19 mouse cellular contexts compared by ENCODE assay signal in the genomic region with DNA sequence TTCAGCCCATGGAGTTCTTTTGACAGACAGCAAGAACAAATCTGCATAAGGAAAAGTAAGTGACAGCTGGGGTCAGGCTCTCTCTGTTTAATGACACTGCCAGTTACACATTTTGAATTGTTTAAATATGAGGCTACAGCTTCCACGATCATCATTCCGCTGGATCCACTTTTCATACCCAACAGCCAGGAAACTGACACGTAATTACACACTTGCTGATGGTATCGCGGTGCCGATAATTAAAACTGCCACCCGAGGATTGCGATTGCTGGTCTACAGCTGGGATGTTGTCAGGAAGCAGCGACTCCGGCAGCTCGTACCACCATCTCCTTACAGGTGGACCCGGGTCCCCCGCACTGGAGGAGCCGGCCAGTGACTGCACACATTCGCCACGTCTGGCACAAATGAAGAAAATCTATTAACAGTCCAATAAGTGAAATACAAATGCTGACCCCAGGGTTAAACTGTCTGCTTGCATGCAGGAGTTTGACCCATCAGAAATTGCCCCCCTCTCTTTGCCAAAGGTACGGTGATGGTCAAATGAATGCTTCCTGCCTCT.
A peak's percentile ranks its signal among the peaks of the same experiment; 100 is the strongest.
DNase-seq lines count a peak whose midpoint lies in the region; ATAC-seq lines count a peak whose summit lies in the region.
"Had no signal": no experiment of that assay in that cellular context is flagged by ENCODE, and none has a peak within 500 bp of the region (broad histone marks: within the 10 kb centered on the region; RNA-seq: fewer than 3 reads in every experiment).

No protein-coding gene starts in this region.

- H3K9ac ChIP-seq in heart, embryonic 12.5 days: no peak overlapping the region
- H3K9ac ChIP-seq in hindbrain, embryonic 15.5 days: no peak overlapping the region
- no peak overlapping the region for H3K9ac ChIP-seq in hindbrain, embryonic 12.5 days
- H3K9ac ChIP-seq in neural tube, embryonic 13.5 days: no peak overlapping the region
- no peak overlapping the region for H3K9ac ChIP-seq in neural tube, embryonic 15.5 days (replicated peaks)
- H3K9ac ChIP-seq: forebrain, postnatal 0 days; intestine, embryonic 15.5 days had no signal

- ATAC-seq in heart, embryonic 12.5 days (ENCODE audit: insufficient number of reproducible peaks, low FRiP score): no peak
- no peak for ATAC-seq in hindbrain, embryonic 15.5 days (ENCODE audit: low FRiP score, low read depth)
- ATAC-seq in hindbrain, embryonic 12.5 days (ENCODE audit: low FRiP score): no peak
- ATAC-seq in neural tube, embryonic 13.5 days (ENCODE audit: low read depth): no peak
- ATAC-seq in neural tube, embryonic 15.5 days (ENCODE audit: low FRiP score): no peak
- ATAC-seq: activated CD4-positive, CD25-positive, alpha-beta regulatory T cell, adult 4 months; forebrain, postnatal 0 days; intestine, embryonic 15.5 days; Patski had no signal

- no peaks in the 10 kb centered on the region for H3K36me3 ChIP-seq in heart, embryonic 12.5 days
- no peaks in the 10 kb centered on the region for H3K36me3 ChIP-seq in hindbrain, embryonic 15.5 days
- H3K36me3 ChIP-seq in hindbrain, embryonic 12.5 days: no peaks in the 10 kb centered on the region
- no peaks in the 10 kb centered on the region for H3K36me3 ChIP-seq in neural tube, embryonic 13.5 days
- H3K36me3 ChIP-seq in neural tube, embryonic 15.5 days: no peaks in the 10 kb centered on the region
- H3K36me3 ChIP-seq: embryonic facial prominence, embryonic 10.5 days; intestine, embryonic 15.5 days had no signal

- WGBS in heart, embryonic 12.5 days: 86% methylated on average over 17 of the region's 17 CpGs
- WGBS in hindbrain, embryonic 15.5 days: 36% methylated on average over 17 of the region's 17 CpGs
- WGBS in hindbrain, embryonic 12.5 days: 61% methylated on average over 17 of the region's 17 CpGs
- 53% methylated on average over 17 of the region's 17 CpGs for WGBS in neural tube, embryonic 13.5 days
- WGBS in neural tube, embryonic 15.5 days: 30% methylated on average over 17 of the region's 17 CpGs

- no peak overlapping the region for H3K4me3 ChIP-seq in heart, embryonic 12.5 days
- H3K4me3 ChIP-seq in hindbrain, embryonic 15.5 days: no peak overlapping the region
- H3K4me3 ChIP-seq in hindbrain, embryonic 12.5 days: no peak overlapping the region
- H3K4me3 ChIP-seq in neural tube, embryonic 13.5 days: no peak overlapping the region
- no peak overlapping the region for H3K4me3 ChIP-seq in neural tube, embryonic 15.5 days (replicated peaks)
- H3K4me3 ChIP-seq: embryonic facial prominence, embryonic 10.5 days; gastrocnemius, adult 2 months; intestine, embryonic 15.5 days had no signal

- DNase-seq in heart, adult 11 months: peak; percentile 65
- no peak for DNase-seq in neural tube, embryonic 10.5 days (ENCODE audit: extremely low spot score, low spot score)
- no peak for DNase-seq in layer of hippocampus, adult 9-11 months
- DNase-seq: adrenal gland, postnatal 14 days; cerebellum, adult 2 months; cerebellum, postnatal 10 days; forebrain, postnatal 0 days; gastrocnemius, adult 2 months; gastrocnemius, postnatal 25 days; kidney, adult 18-20 months had no signal

- no peaks in the 10 kb centered on the region for H3K9me3 ChIP-seq in heart, embryonic 12.5 days (replicated peaks)
- no peaks in the 10 kb centered on the region for H3K9me3 ChIP-seq in hindbrain, embryonic 15.5 days
- H3K9me3 ChIP-seq in hindbrain, embryonic 12.5 days (replicated peaks): no peaks in the 10 kb centered on the region
- H3K9me3 ChIP-seq in neural tube, embryonic 13.5 days: no peaks in the 10 kb centered on the region
- H3K9me3 ChIP-seq in neural tube, embryonic 15.5 days (replicated peaks): no peaks in the 10 kb centered on the region
- H3K9me3 ChIP-seq: embryonic facial prominence, embryonic 10.5 days; intestine, embryonic 15.5 days had no signal

- peaks cover 32% of the 10 kb centered on the region for H3K27me3 ChIP-seq in heart, embryonic 12.5 days (replicated peaks)
- H3K27me3 ChIP-seq in hindbrain, embryonic 15.5 days: no peaks in the 10 kb centered on the region
- H3K27me3 ChIP-seq in hindbrain, embryonic 12.5 days: peaks cover 3% of the 10 kb centered on the region; the same call in 1 of the 2 replicates
- H3K27me3 ChIP-seq in neural tube, embryonic 13.5 days: 0 out of 2 replicates have a peak, but pooled peaks cover 4% of the 10 kb centered on the region
- H3K27me3 ChIP-seq in neural tube, embryonic 15.5 days (replicated peaks): peaks cover 6% of the 10 kb centered on the region
- H3K27me3 ChIP-seq: intestine, embryonic 15.5 days; Patski had no signal

- no peaks in the 10 kb centered on the region for H3K4me1 ChIP-seq in heart, embryonic 12.5 days (replicated peaks)
- peaks cover 13% of the 10 kb centered on the region for H3K4me1 ChIP-seq in hindbrain, embryonic 15.5 days (replicated peaks)
- H3K4me1 ChIP-seq in hindbrain, embryonic 12.5 days: peaks cover 12% of the 10 kb centered on the region
- H3K4me1 ChIP-seq in neural tube, embryonic 13.5 days (replicated peaks): peaks cover 28% of the 10 kb centered on the region
- H3K4me1 ChIP-seq in neural tube, embryonic 15.5 days: peaks cover 29% of the 10 kb centered on the region

- H3K27ac ChIP-seq in heart, embryonic 12.5 days (ENCODE audit: poor library complexity, severe bottlenecking): no peak overlapping the region
- no peak overlapping the region for H3K27ac ChIP-seq in hindbrain, embryonic 15.5 days (replicated peaks)
- H3K27ac ChIP-seq in hindbrain, embryonic 12.5 days: no peak overlapping the region
- H3K27ac ChIP-seq in neural tube, embryonic 13.5 days (replicated peaks): no peak overlapping the region; the same call in 1 of the 2 replicates
- no peak overlapping the region for H3K27ac ChIP-seq in neural tube, embryonic 15.5 days (replicated peaks)
- H3K27ac ChIP-seq: embryonic facial prominence, embryonic 10.5 days; gastrocnemius, adult 2 months; intestine, embryonic 15.5 days had no signal

- no peak overlapping the region for H3K4me2 ChIP-seq in heart, embryonic 12.5 days
- H3K4me2 ChIP-seq in hindbrain, embryonic 15.5 days: peak overlapping the region; percentile 22
- H3K4me2 ChIP-seq in hindbrain, embryonic 12.5 days (replicated peaks): no peak overlapping the region
- peak overlapping the region; percentile 24; the same call in 1 of the 2 replicates for H3K4me2 ChIP-seq in neural tube, embryonic 13.5 days
- peak overlapping the region; percentile 27; the same call in 1 of the 2 replicates for H3K4me2 ChIP-seq in neural tube, embryonic 15.5 days
- H3K4me2 ChIP-seq: intestine, embryonic 15.5 days had no signal

Comparison
In these comparisons a context has a peak if more than half of its experiments do, and no peak if none do; other contexts are left out.
1. H3K4me2 ChIP-seq: peak in hindbrain, embryonic 15.5 days (single experiment), neural tube, embryonic 13.5 days (single experiment) and neural tube, embryonic 15.5 days (single experiment); none in heart, embryonic 12.5 days (single experiment) and hindbrain, embryonic 12.5 days (single experiment).